Mouse (Mus musculus) midbrain, embryonic 11.5 days (tissue): ENCODE data around the gene Pdzd2. TPM values are rescaled to one million over a fixed set of nuclear protein-coding genes. Genes with fewer than 3 reads are reported as not detected.

Experiments used
- ATAC-seq: fragments of 200-750 bp; cut with Nextera tagmentation; 2 replicates; pipeline ENCODE4 v1.8.0; 2017; ENCODE audit warnings: moderate TSS enrichment, moderate library complexity; ENCODE audit not compliant: low FRiP score
- DNase-seq: peaks from one replicate; pipeline ENCODE4 v3.0.0; 2015; ENCODE audit warnings: low spot score; ENCODE audit errors: missing footprints
- H3K27ac ChIP-seq: fragments of 300-500 bp; sonication (generic); 2 replicates; pipeline ENCODE4 v1.5.1; 2014; ENCODE audit warnings: low read depth, low read length
- H3K27me3 ChIP-seq: fragments of 300-500 bp; sonication (generic); 2 replicates; pipeline ENCODE4 v1.6.1; 2014; ENCODE audit warnings: mild to moderate bottlenecking, low read length, moderate library complexity, mixed read lengths; ENCODE audit not compliant: control insufficient read depth, insufficient read depth
- H3K36me3 ChIP-seq: fragments of 300-500 bp; sonication (generic); 2 replicates; pipeline ENCODE4 v1.6.1; 2014; ENCODE audit warnings: mild to moderate bottlenecking, low read length, moderate library complexity, mixed read lengths; ENCODE audit not compliant: control insufficient read depth, insufficient read depth
- H3K4me1 ChIP-seq: fragments of 300-500 bp; sonication (generic); 2 replicates; pipeline ENCODE4 v1.6.1; 2014; ENCODE audit warnings: low read length; ENCODE audit not compliant: control insufficient read depth, insufficient read depth
- H3K4me2 ChIP-seq: fragments of 300-500 bp; sonication (generic); 2 replicates; pipeline ENCODE4 v1.6.1; 2014; ENCODE audit warnings: mild to moderate bottlenecking, moderate library complexity
- H3K4me3 ChIP-seq: fragments of 300-500 bp; sonication (generic); 2 replicates; pipeline ENCODE4 v1.5.1; 2014; ENCODE audit warnings: low read depth, low read length
- H3K9ac ChIP-seq: fragments of 300-500 bp; sonication (generic); 2 replicates; pipeline ENCODE4 v1.6.1; 2014; ENCODE audit warnings: low read length
- H3K9me3 ChIP-seq: fragments of 300-500 bp; sonication (generic); 2 replicates; pipeline ENCODE4 v1.6.1; 2016; ENCODE audit warnings: low read length; ENCODE audit not compliant: control insufficient read depth
- WGBS: fragments of 180-500 bp; shearing (Covaris S2); extraction: QIAGEN DNeasy Blood & Tissue Kit; methylation state at CpG from one replicate; pipeline ENCODE4 v1.1.7; 2014; 5-methylcytosine and 5-hydroxymethylcytosine counted together
- polyA plus RNA-seq: library from polyadenylated mRNA; unstranded; fragments of >200 nt; fragmentation: Nextera tagmentation; extraction: Ambion mirVana; gene quantifications from 2 replicates; pipeline ENCODE4 v1.2.1, GENCODE M21; 2014

The Pdzd2 gene
- polyA plus RNA-seq, 1 experiment from 2014 or later = 5.2 TPM

- no peaks in the 10 kb centered on the region for H3K27me3 ChIP-seq
- H3K9ac ChIP-seq = no peak overlapping the region
- no peaks in the 10 kb centered on the region for H3K9me3 ChIP-seq
- H3K4me1 ChIP-seq = peaks cover 8% of the 10 kb centered on the region
- peak overlapping the region; percentile 66 for H3K27ac ChIP-seq
- DNase-seq = peak; percentile 91
- 38% methylated on average over 15 of the region's 15 CpGs for WGBS
- ATAC-seq = peak; percentile 92
- no peak overlapping the region for H3K4me3 ChIP-seq
- no peaks in the 10 kb centered on the region for H3K36me3 ChIP-seq
- H3K4me2 ChIP-seq = peak overlapping the region; percentile 15; the same call in 1 of the 2 replicates
Measured at GRCm38 (mm10) chr15:12388726-12389489, 350.8 kb downstream of the Pdzd2 start.

DNA sequence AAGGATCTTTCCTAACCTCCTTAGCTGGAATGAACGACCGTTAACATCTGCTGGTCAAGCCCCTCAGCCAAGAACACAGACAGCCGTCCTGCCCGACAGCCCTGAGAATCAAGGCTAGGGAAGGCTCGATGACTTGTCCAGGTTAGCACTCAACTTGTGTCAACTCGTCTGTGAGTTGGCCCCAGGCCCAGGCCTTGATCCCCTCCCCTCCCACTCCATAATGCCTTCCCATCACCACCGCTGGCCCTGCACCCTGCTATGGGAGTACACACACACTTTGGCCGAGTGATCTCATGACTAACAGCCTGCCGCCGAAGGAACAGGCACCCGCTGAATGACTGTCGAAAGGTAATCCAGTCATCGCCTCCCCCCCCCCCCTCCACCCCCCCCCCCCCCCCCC, 355.0 kb downstream of the Pdzd2 start:
- no peak overlapping the region for H3K27ac ChIP-seq
- no peak for ATAC-seq
- H3K9me3 ChIP-seq = no peaks in the 10 kb centered on the region
- DNase-seq = no peak
- no peak overlapping the region for H3K4me3 ChIP-seq
- H3K27me3 ChIP-seq = no peaks in the 10 kb centered on the region
- no peak overlapping the region for H3K4me2 ChIP-seq
- 92% methylated on average over 12 of the region's 13 CpGs for WGBS
- no peaks in the 10 kb centered on the region for H3K36me3 ChIP-seq
- no peak overlapping the region for H3K9ac ChIP-seq
- peaks cover 8% of the 10 kb centered on the region for H3K4me1 ChIP-seq

DNA sequence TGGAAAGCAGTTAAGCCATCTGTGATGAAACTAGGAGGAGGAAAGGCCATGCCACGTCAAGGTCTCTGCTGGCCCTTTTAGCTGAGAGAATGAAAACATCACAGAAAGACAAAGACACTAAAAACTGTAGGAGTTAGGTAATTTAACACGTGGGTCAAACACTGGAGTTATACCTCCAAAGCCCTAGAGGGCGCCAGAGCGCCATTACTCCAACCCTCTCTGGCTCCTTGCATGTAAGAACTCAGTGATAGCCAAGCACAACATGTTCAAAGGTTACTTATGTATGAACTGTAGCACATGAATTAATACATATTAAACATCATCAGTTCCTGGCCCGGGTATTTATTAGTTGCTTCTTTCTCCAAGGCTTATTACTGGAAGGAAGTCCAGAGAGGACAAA, 359.2 kb downstream of the Pdzd2 start:
- no peak for ATAC-seq
- no peak overlapping the region for H3K4me3 ChIP-seq
- peak; percentile 85 for DNase-seq
- H3K4me2 ChIP-seq = no peak overlapping the region
- 55% methylated on average over 5 of the region's 5 CpGs for WGBS
- H3K9me3 ChIP-seq = no peaks in the 10 kb centered on the region
- peaks cover 11% of the 10 kb centered on the region for H3K4me1 ChIP-seq
- H3K27ac ChIP-seq = no peak overlapping the region
- no peaks in the 10 kb centered on the region for H3K36me3 ChIP-seq
- no peaks in the 10 kb centered on the region for H3K27me3 ChIP-seq
- no peak overlapping the region for H3K9ac ChIP-seq

GRCm38 (mm10) chr15:12380057-12380456, 359.7 kb downstream of the Pdzd2 start:
- H3K4me3 ChIP-seq = no peak overlapping the region
- no peaks in the 10 kb centered on the region for H3K27me3 ChIP-seq
- H3K4me1 ChIP-seq = peaks cover 11% of the 10 kb centered on the region
- WGBS = 87% methylated on average over 3 of the region's 3 CpGs
- ATAC-seq = no peak
- H3K9me3 ChIP-seq = no peaks in the 10 kb centered on the region
- DNase-seq = peak; percentile 56
- H3K27ac ChIP-seq = no peak overlapping the region
- H3K9ac ChIP-seq = no peak overlapping the region
- no peak overlapping the region for H3K4me2 ChIP-seq
- H3K36me3 ChIP-seq = no peaks in the 10 kb centered on the region

DNA sequence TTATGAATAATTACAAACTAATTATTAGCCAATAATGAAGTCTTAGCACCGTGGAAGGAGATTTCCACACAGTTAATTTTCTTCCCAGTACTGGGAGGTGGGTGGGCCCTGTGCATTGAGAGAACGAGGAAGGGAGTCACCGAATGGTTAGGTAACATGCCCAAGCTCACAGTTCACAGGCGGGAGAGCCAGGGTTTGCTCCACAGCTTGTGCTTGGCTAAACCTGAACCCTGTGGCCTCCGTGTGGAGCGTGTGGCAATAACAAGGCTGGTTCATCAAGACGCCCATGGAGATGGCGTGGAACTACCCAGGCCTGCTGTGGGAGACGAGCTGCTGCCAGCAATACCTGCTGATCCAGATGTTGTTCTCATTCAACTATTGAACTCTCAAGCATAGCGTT, 361.9 kb downstream of the Pdzd2 start:
- Histone ChIP-seq H3K27me3 (no peaks in the 10 kb centered on the region), H3K36me3 (no peaks in the 10 kb centered on the region), H3K4me3 (no peak overlapping the region), H3K4me1 (peaks cover 11% of the 10 kb centered on the region), H3K9ac (no peak overlapping the region), H3K4me2 (no peak overlapping the region), H3K27ac (no peak overlapping the region), H3K9me3 (no peaks in the 10 kb centered on the region)
- ATAC-seq (no peak), DNase-seq (peak; percentile 75)
- WGBS = 85% methylated on average over 10 of the region's 10 CpGs

DNA sequence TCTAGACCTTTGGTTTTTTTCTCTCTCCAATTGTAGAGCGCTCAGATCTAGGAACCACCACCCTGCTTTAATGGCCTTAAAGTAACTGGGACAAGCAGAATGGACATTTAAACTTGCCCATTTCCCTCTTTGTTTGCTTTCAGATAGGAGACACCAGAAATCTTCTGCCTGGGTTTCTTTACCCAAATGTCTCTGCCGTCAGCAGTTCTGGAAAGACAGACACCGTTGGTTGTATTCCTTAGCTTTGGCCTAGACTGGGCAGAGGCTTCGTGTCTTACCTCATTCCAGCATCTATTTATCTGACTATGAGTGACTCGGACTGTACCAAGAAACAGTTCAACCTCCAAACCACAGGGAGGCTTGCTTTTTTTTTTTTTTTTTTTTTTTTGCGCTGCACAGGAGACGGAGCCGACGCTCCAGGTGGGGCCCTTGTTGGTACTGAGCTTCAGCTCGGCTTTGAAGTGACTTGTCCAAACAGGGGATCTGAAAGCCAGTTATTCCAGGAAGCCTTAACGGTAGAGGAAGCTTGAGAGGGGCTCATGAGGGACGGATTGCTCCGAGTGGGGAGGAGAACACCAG, 363.1 kb downstream of the Pdzd2 start:
- WGBS = 38% methylated on average over 13 of the region's 13 CpGs
- ATAC-seq = no peak
- H3K4me2 ChIP-seq = peak overlapping the region; percentile 60
- no peaks in the 10 kb centered on the region for H3K36me3 ChIP-seq
- no peaks in the 10 kb centered on the region for H3K9me3 ChIP-seq
- peak overlapping the region; percentile 35 for H3K4me3 ChIP-seq
- no peaks in the 10 kb centered on the region for H3K27me3 ChIP-seq
- DNase-seq = peak; percentile 91
- peaks cover 11% of the 10 kb centered on the region for H3K4me1 ChIP-seq
- H3K9ac ChIP-seq = peak overlapping the region; percentile 54
- H3K27ac ChIP-seq = no peak overlapping the region

- Histone ChIP-seq H3K27me3 (no peaks in the 10 kb centered on the region), H3K4me1 (peaks cover 11% of the 10 kb centered on the region), H3K4me3 (peak overlapping the region; percentile 35), H3K9me3 (no peaks in the 10 kb centered on the region), H3K36me3 (no peaks in the 10 kb centered on the region), H3K27ac (no peak overlapping the region), H3K4me2 (peak overlapping the region; percentile 60), H3K9ac (peak overlapping the region; percentile 54)
- ATAC-seq (peak; percentile 87), DNase-seq (peak; percentile 99)
- 5% methylated on average over 19 of the region's 19 CpGs for WGBS
Measured at GRCm38 (mm10) chr15:12375641-12376311, 363.9 kb downstream of the Pdzd2 start.

- peak overlapping the region; percentile 26; the same call in 1 of the 2 replicates for H3K9ac ChIP-seq
- WGBS = 61% methylated on average over 18 of the region's 18 CpGs
Measured at GRCm38 (mm10) chr15:12374916-12375315, 364.8 kb downstream of the Pdzd2 start.

GRCm38 (mm10) chr15:12373918-12374317, 365.8 kb downstream of the Pdzd2 start:
- H3K36me3 ChIP-seq = no peaks in the 10 kb centered on the region
- H3K4me2 ChIP-seq = no peak overlapping the region
- 80% methylated on average over 6 of the region's 6 CpGs for WGBS
- no peak overlapping the region for H3K9ac ChIP-seq
- H3K4me3 ChIP-seq = no peak overlapping the region
- H3K4me1 ChIP-seq = peaks cover 11% of the 10 kb centered on the region
- H3K27me3 ChIP-seq = no peaks in the 10 kb centered on the region
- DNase-seq (peak; percentile 82), ATAC-seq (no peak)
- H3K9me3 ChIP-seq = no peaks in the 10 kb centered on the region
- H3K27ac ChIP-seq = no peak overlapping the region

More at GRCm38 (mm10) chr15:12374916-12375315, 364.8 kb downstream of the Pdzd2 start:
- Histone ChIP-seq H3K4me1 (peaks cover 11% of the 10 kb centered on the region), H3K4me3 (no peak overlapping the region; the same call in 1 of the 2 replicates), H3K4me2 (peak overlapping the region; percentile 60), H3K36me3 (no peaks in the 10 kb centered on the region), H3K27me3 (no peaks in the 10 kb centered on the region), H3K27ac (no peak overlapping the region), H3K9me3 (no peaks in the 10 kb centered on the region)
- DNase-seq (peak; percentile 79), ATAC-seq (no peak)
